10 mouse cellular contexts compared by ENCODE assay signal in genomic region chr8:86668750-86669149, GRCm38 (mm10). TPM values are rescaled to one million over a fixed set of nuclear protein-coding genes. Genes with fewer than 3 reads are reported as not detected.
A peak's percentile ranks its signal among the peaks of the same experiment; 100 is the strongest.
DNase-seq lines count a peak whose midpoint lies in the region.
"Had no signal": no experiment of that assay in that cellular context is flagged by ENCODE, and none has a peak within 500 bp of the region (broad histone marks: within the 10 kb centered on the region; RNA-seq: fewer than 3 reads in every experiment).

No protein-coding gene starts in this region.

- intact Hi-C loops in heart, postnatal 10 days (cut with DNase I) = no loop called here

- peak; percentile 10 to 11 for DNase-seq in heart, postnatal 10 days
- DNase-seq in heart, adult 9 months (ENCODE audit: low spot score in 2 of 2) = no peak
- peak; percentile 95 for DNase-seq in adipocyte (ENCODE audit: low spot score)
- DNase-seq in fibroblast of lung, adult 2 months (ENCODE audit: low read depth) = peak; percentile 60
- peak; percentile 14 to 57 for DNase-seq in kidney, postnatal 36 days
- no peak for DNase-seq in c-Kit-positive CD71-positive TER-119-positive erythroid progenitor cells, embryonic 14.5 days (ENCODE audit: low spot score)
- no peak for DNase-seq in right cerebral cortex, postnatal 36 days (ENCODE audit: low spot score in 2 of 2)
- DNase-seq: cerebellum, postnatal 25 days; lung, embryonic 14.5 days; thymus, postnatal 4 days had no signal

RNA-seq across cellular contexts. Expression of gene Lonp2, which starts 44.9 kb away (rescaled TPM):
- total RNA-seq in heart, postnatal 10 days (2021) = 10 to 100 TPM; 65.7 to 68.2 TPM

Comparison
In these comparisons a context has a peak if more than half of its experiments do, and no peak if none do; other contexts are left out.
1. DNase-seq: peak in heart, postnatal 10 days (2 of 2), adipocyte (single experiment), fibroblast of lung, adult 2 months (single experiment) and kidney, postnatal 36 days (2 of 2); none in heart, adult 9 months (0 of 2), c-Kit-positive CD71-positive TER-119-positive erythroid progenitor cells, embryonic 14.5 days (single experiment) and right cerebral cortex, postnatal 36 days (0 of 2).